Mouse (Mus musculus) kidney, embryonic 14.5 days (tissue): ENCODE data around the gene Rnf150. TPM values are rescaled to one million over a fixed set of nuclear protein-coding genes. Genes with fewer than 3 reads are reported as not detected.
A peak's percentile ranks its signal among the peaks of the same experiment; 100 is the strongest.

Source experiments
- ATAC-seq: fragments of 200-750 bp; cut with Nextera tagmentation; 2 replicates; pipeline ENCODE4 v1.8.0; 2017; ENCODE audit warnings: moderate number of reproducible peaks, mild to moderate bottlenecking, moderate TSS enrichment, moderate library complexity; ENCODE audit not compliant: low FRiP score, low TSS enrichment
- H3K27ac ChIP-seq: fragments of 300-500 bp; sonication (generic); 2 replicates; pipeline ENCODE4 v1.5.1; 2014; ENCODE audit warnings: low read depth, mild to moderate bottlenecking, low read length, moderate library complexity, mixed read lengths
- H3K27me3 ChIP-seq: fragments of 300-500 bp; sonication (generic); 2 replicates; pipeline ENCODE4 v1.6.1; 2014; ENCODE audit warnings: mild to moderate bottlenecking, low read length; ENCODE audit not compliant: control insufficient read depth, insufficient read depth
- H3K36me3 ChIP-seq: fragments of 300-500 bp; sonication (generic); 2 replicates; pipeline ENCODE4 v1.6.1; 2014; ENCODE audit warnings: low read length, mixed read lengths; ENCODE audit not compliant: control insufficient read depth, insufficient read depth
- H3K4me1 ChIP-seq: fragments of 300-500 bp; sonication (generic); 2 replicates; pipeline ENCODE4 v1.6.1; 2014; ENCODE audit warnings: low read length, mixed read lengths; ENCODE audit not compliant: control insufficient read depth, insufficient read depth
- H3K4me2 ChIP-seq: fragments of 300-500 bp; sonication (generic); replicated peaks from 2 replicates; pipeline ENCODE4 v1.6.1; 2014; ENCODE audit warnings: low read depth, mild to moderate bottlenecking, low read length
- H3K4me3 ChIP-seq: fragments of 300-500 bp; sonication (generic); 2 replicates; pipeline ENCODE4 v1.5.1; 2014; ENCODE audit warnings: mild to moderate bottlenecking, low read length
- H3K9ac ChIP-seq: fragments of 300-500 bp; sonication (generic); 2 replicates; pipeline ENCODE4 v1.6.1; 2014; ENCODE audit warnings: low read depth, mild to moderate bottlenecking, low read length, moderate library complexity
- H3K9me3 ChIP-seq: fragments of 300-500 bp; sonication (generic); 2 replicates; pipeline ENCODE4 v1.6.1; 2016; ENCODE audit warnings: low read length; ENCODE audit not compliant: control insufficient read depth
- WGBS: fragments of 180-500 bp; shearing (Covaris S2); extraction: QIAGEN DNeasy Blood & Tissue Kit; methylation state at CpG from one replicate; pipeline ENCODE4 v1.1.7; 2014; 5-methylcytosine and 5-hydroxymethylcytosine counted together
- polyA plus RNA-seq: library from polyadenylated mRNA; unstranded; fragments of >200 nt; fragmentation: Nextera tagmentation; extraction: Ambion mirVana; gene quantifications from 2 replicates; pipeline ENCODE4 v1.2.1, GENCODE M21; 2014

Rnf150 gene
- polyA plus RNA-seq, 1 experiment from 2014 or later = 3.0 TPM

GRCm38 (mm10) chr8:82858541-82859342 is 4.4 kb upstream of the Rnf150 start:
- H3K36me3 ChIP-seq = no peaks in the 10 kb centered on the region
- no peak for ATAC-seq
- no peak overlapping the region for H3K4me2 ChIP-seq

GRCm38 (mm10) chr8:82859343-82859620 is 3.9 kb upstream of the Rnf150 start:
- Histone ChIP-seq H3K4me1 (peaks cover 5% of the 10 kb centered on the region), H3K9ac (no peak overlapping the region), H3K36me3 (no peaks in the 10 kb centered on the region), H3K27ac (no peak overlapping the region), H3K27me3 (no peaks in the 10 kb centered on the region), H3K9me3 (no peaks in the 10 kb centered on the region), H3K4me2 (no peak overlapping the region), H3K4me3 (no peak overlapping the region)
- ATAC-seq = no peak
- 58% methylated on average over 2 of the region's 2 CpGs for WGBS

More at GRCm38 (mm10) chr8:82858541-82859342, 4.4 kb upstream of the Rnf150 start:
- no peaks in the 10 kb centered on the region for H3K27me3 ChIP-seq
- H3K9me3 ChIP-seq = no peaks in the 10 kb centered on the region
- H3K27ac ChIP-seq = no peak overlapping the region
- no peak overlapping the region for H3K9ac ChIP-seq
- 60% methylated on average over 9 of the region's 9 CpGs for whole genome bisulfite sequencing
- H3K4me1 ChIP-seq = peaks cover 5% of the 10 kb centered on the region
- no peak overlapping the region for H3K4me3 ChIP-seq

DNA sequence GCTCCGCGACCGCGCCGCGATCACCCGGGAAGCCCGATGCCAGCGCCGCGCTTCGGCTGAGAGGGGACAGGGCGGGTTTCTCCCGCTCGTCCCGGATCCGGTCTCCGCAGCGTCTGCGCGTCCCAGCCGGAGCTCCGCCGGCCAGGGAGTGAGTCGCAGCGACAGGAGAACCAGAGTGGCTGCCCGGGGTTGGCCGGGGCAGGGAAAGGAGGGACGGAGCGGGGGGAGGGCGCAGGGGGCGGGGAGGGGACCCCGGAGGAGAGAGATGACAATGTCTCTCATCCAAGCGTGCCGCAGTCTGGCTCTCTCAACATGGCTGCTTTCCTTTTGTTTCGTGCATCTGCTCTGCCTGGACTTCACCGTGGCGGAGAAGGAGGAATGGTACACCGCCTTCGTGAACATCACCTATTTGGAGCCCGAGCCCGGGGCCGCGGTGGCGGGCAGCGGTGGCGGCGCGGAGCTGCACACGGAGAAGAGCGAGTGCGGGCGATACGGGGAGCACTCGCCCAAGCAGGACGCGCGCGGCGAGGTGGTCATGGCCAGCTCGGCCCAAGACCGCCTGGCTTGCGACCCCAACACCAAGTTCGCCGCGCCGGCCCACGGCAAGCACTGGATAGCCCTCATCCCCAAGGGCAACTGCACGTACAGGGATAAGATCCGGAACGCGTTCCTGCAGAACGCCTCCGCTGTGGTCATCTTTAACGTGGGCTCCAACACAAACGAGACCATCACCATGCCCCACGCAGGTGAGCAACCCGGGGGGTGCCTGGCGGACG is 777 bp downstream of the Rnf150 start:
- under 1% methylated on average over 78 of the region's 80 CpGs for WGBS
- H3K9me3 ChIP-seq = no peaks in the 10 kb centered on the region
- H3K4me3 ChIP-seq = peak overlapping the region; percentile 74
- H3K27ac ChIP-seq = peak overlapping the region; percentile 66
- H3K9ac ChIP-seq = peak overlapping the region; percentile 84
- peaks cover 9% of the 10 kb centered on the region; the same call in 1 of the 2 replicates for H3K4me1 ChIP-seq
- H3K36me3 ChIP-seq = no peaks in the 10 kb centered on the region
- H3K4me2 ChIP-seq = peak overlapping the region; percentile 64
- peak; percentile 74 for ATAC-seq
- no peaks in the 10 kb centered on the region for H3K27me3 ChIP-seq

GRCm38 (mm10) chr8:82864521-82864818 is 1.3 kb downstream of the Rnf150 start:
- Histone ChIP-seq H3K36me3 (no peaks in the 10 kb centered on the region), H3K4me3 (peak overlapping the region; percentile 74), H3K9me3 (no peaks in the 10 kb centered on the region), H3K4me2 (peak overlapping the region; percentile 64), H3K4me1 (peaks cover 8% of the 10 kb centered on the region; the same call in 1 of the 2 replicates), H3K9ac (peak overlapping the region; percentile 84), H3K27me3 (no peaks in the 10 kb centered on the region), H3K27ac (peak overlapping the region; percentile 66)
- peak; percentile 34 for ATAC-seq
- WGBS = under 1% methylated on average over 10 of the region's 10 CpGs

DNA sequence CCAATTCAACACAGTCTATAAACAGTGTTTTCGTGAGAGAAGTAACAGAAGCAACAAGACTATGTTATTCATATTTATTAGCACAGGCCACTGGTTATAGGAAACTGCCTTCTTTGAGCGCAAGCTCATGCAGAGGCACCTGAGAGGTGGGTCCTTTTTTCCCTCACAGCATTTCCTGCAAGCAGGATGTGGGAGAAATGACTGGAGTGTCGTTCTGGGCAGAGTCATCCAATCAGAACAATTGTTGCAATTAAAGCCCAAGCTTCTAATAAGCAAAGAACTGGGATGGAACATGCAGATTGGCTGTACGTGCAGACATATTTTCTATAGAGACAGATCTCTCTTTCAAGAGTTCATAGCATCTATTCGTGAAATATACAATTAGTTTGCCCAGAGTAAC is 2.1 kb downstream of the Rnf150 start:
- no peak overlapping the region for H3K27ac ChIP-seq
- H3K36me3 ChIP-seq = no peaks in the 10 kb centered on the region
- WGBS = 40% methylated on average over 5 of the region's 5 CpGs
- H3K4me1 ChIP-seq = peaks cover 13% of the 10 kb centered on the region
- peak overlapping the region; percentile 74 for H3K4me3 ChIP-seq
- no peaks in the 10 kb centered on the region for H3K9me3 ChIP-seq
- peak overlapping the region; percentile 84; the same call in 1 of the 2 replicates for H3K9ac ChIP-seq
- H3K4me2 ChIP-seq = peak overlapping the region; percentile 64
- no peaks in the 10 kb centered on the region for H3K27me3 ChIP-seq
- no peak for ATAC-seq

DNA sequence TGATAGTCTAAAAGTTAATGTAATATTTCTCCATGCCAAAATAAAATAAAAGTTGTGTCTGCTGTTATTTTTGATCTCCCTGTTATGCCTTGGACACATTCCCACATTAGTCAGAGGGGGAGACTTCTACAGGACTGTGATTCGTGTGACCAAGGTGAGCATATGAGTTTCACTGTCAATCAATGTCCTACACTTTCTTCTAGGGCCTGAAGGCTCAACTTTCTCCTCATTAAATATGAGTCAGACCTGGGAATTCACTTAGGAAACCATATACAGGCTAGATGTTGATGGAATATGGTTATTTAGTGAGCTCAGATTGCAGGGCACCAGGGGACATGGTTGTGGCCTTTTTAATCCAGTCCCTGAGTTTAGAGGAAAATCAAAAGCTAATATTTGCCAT is 3.1 kb downstream of the Rnf150 start:
- H3K4me3 ChIP-seq = no peak overlapping the region; the same call in 1 of the 2 replicates
- no peaks in the 10 kb centered on the region for H3K36me3 ChIP-seq
- WGBS = 44% methylated on average over 1 of the region's 1 CpGs
- H3K9me3 ChIP-seq = no peaks in the 10 kb centered on the region
- no peaks in the 10 kb centered on the region for H3K27me3 ChIP-seq
- peaks cover 23% of the 10 kb centered on the region for H3K4me1 ChIP-seq
- H3K9ac ChIP-seq = no peak overlapping the region
- no peak for ATAC-seq
- peak overlapping the region; percentile 64; the same call in 1 of the 2 replicates for H3K4me2 ChIP-seq
- H3K27ac ChIP-seq = no peak overlapping the region

GRCm38 (mm10) chr8:82870840-82871490 is 7.8 kb downstream of the Rnf150 start:
- H3K4me2 ChIP-seq = no peak overlapping the region
- peaks cover 23% of the 10 kb centered on the region for H3K4me1 ChIP-seq
- WGBS = 26% methylated on average over 4 of the region's 4 CpGs
- H3K9me3 ChIP-seq = no peaks in the 10 kb centered on the region
- no peaks in the 10 kb centered on the region for H3K36me3 ChIP-seq
- no peaks in the 10 kb centered on the region for H3K27me3 ChIP-seq
- no peak overlapping the region for H3K9ac ChIP-seq
- ATAC-seq = no peak
- no peak overlapping the region for H3K27ac ChIP-seq
- no peak overlapping the region for H3K4me3 ChIP-seq

DNA sequence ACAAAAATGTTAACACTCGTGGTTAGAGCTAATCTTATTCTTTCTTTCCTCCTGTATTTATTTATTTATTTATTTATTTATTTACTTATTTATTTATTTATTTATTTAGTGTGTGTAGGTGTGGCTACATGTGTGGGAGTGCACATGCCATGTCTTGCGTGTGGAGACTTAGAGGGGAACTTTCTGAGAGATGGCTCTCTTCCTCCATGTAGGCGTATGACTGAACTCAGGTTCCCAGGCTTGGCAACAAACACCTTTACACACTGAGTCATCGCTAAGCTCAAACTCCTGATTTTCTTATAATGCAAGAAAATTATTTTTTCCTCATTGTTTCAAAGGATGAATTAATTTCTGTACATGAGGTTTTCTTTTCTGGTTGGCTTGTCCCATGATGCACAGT is 8.8 kb downstream of the Rnf150 start:
- Histone ChIP-seq H3K4me3 (no peak overlapping the region), H3K4me2 (no peak overlapping the region), H3K36me3 (no peaks in the 10 kb centered on the region), H3K27me3 (no peaks in the 10 kb centered on the region), H3K9me3 (no peaks in the 10 kb centered on the region), H3K9ac (no peak overlapping the region), H3K4me1 (peaks cover 19% of the 10 kb centered on the region), H3K27ac (no peak overlapping the region)
- 85% methylated on average over 4 of the region's 4 CpGs for WGBS
- no peak for ATAC-seq

- H3K27ac ChIP-seq = no peak overlapping the region
- no peaks in the 10 kb centered on the region for H3K9me3 ChIP-seq
- no peak overlapping the region for H3K9ac ChIP-seq
- H3K27me3 ChIP-seq = no peaks in the 10 kb centered on the region
- H3K4me3 ChIP-seq = no peak overlapping the region
- H3K4me1 ChIP-seq = peaks cover 19% of the 10 kb centered on the region
- no peaks in the 10 kb centered on the region for H3K36me3 ChIP-seq
- no peak overlapping the region for H3K4me2 ChIP-seq
- 85% methylated on average over 2 of the region's 2 CpGs for WGBS
- ATAC-seq = no peak
Measured at GRCm38 (mm10) chr8:82874102-82874501, 10.9 kb downstream of the Rnf150 start.
